Mouse (Mus musculus) stomach, postnatal 0 days (tissue): Measurements from ENCODE around the gene Vgll3. TPM values are rescaled to one million over a fixed set of nuclear protein-coding genes. Genes with fewer than 3 reads are reported as not detected.

ENCODE experiments used
- ATAC-seq: fragments of 200-750 bp; cut with Nextera tagmentation; 2 replicates; pipeline ENCODE4 v1.8.0; 2017; ENCODE audit not compliant: low FRiP score, low TSS enrichment
- DNase-seq: peaks from one replicate; pipeline ENCODE4 v3.0.0-alpha.2; 2016; ENCODE audit warnings: low spot score
- H3K27ac ChIP-seq: fragments of 300-500 bp; sonication (generic); replicated peaks from 2 replicates; pipeline ENCODE4 v1.5.1; 2014; ENCODE audit warnings: mild to moderate bottlenecking, control low read depth
- H3K27me3 ChIP-seq: fragments of 300-500 bp; sonication (generic); 2 replicates; pipeline ENCODE4 v1.6.1; 2014; ENCODE audit warnings: low read length; ENCODE audit not compliant: control insufficient read depth, insufficient read depth
- H3K36me3 ChIP-seq: fragments of 300-500 bp; sonication (generic); 2 replicates; pipeline ENCODE4 v1.6.1; 2014; ENCODE audit warnings: low read length, mixed read lengths; ENCODE audit not compliant: control insufficient read depth, insufficient read depth
- H3K4me1 ChIP-seq: fragments of 300-500 bp; sonication (generic); replicated peaks from 2 replicates; pipeline ENCODE4 v1.6.1; 2014; ENCODE audit warnings: antibody characterized with exemption; ENCODE audit not compliant: control insufficient read depth, insufficient read depth
- H3K4me2 ChIP-seq: fragments of 300-500 bp; sonication (generic); replicated peaks from 2 replicates; pipeline ENCODE4 v1.6.1; 2014; ENCODE audit warnings: low read depth, mild to moderate bottlenecking, control low read depth, moderate library complexity
- H3K4me3 ChIP-seq: fragments of 300-500 bp; sonication (generic); 2 replicates; pipeline ENCODE4 v1.5.1; 2014; ENCODE audit warnings: low read depth, low read length, control low read depth
- H3K9ac ChIP-seq: fragments of 300-500 bp; sonication (generic); 2 replicates; pipeline ENCODE4 v1.6.1; 2014; ENCODE audit warnings: mild to moderate bottlenecking, low read length, control low read depth, mixed read lengths
- H3K9me3 ChIP-seq: fragments of 300-500 bp; sonication (generic); 2 replicates; pipeline ENCODE4 v1.6.1; 2016; ENCODE audit warnings: low read length; ENCODE audit not compliant: control insufficient read depth
- CTCF ChIP-seq: IDR thresholded peaks from 2 replicates; pipeline ENCODE4 v1.5.1; 2016; ENCODE audit warnings: antibody characterized with exemption, low read depth, mild to moderate bottlenecking, moderate library complexity
- EP300 ChIP-seq: optimal IDR thresholded peaks from 2 replicates; pipeline ENCODE3; 2016; ENCODE audit warnings: antibody characterized with exemption
- WGBS: fragments of 180-500 bp; shearing (Covaris S2); extraction: QIAGEN DNeasy Blood & Tissue Kit; methylation state at CpG from one replicate; pipeline ENCODE4 v1.1.7; 2014; 5-methylcytosine and 5-hydroxymethylcytosine counted together
- polyA plus RNA-seq: library from polyadenylated mRNA; unstranded; fragments of >200 nt; fragmentation: Nextera tagmentation; extraction: Ambion mirVana; gene quantifications from 2 replicates; pipeline ENCODE4 v1.2.1, GENCODE M21; 2015

Gene Vgll3
- polyA plus RNA-seq, 1 experiment from 2014 or later = 9.2 TPM

DNA sequence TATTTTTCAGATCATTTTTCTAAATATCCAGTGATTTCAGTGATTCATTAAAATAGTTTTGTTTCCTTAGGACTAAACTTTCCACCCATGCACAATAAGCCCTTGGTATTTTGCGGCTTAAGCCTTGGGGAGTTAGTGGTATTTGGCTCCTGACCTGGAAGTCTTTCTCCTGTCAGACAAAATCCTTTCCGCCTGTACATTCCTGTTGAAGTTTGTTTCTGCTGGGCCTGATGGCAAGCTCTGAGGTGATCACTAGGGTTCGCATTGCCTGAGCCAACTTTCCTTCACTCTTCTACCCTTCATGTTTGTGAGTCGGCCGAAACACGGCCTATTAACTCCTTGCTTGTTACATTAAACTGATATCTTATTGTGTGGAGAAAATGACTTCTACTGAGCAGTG lies 8.7 kb downstream of the Vgll3 start:
- DNase-seq (no peak), ATAC-seq (no peak)
- Histone ChIP-seq H3K27ac (no peak overlapping the region), H3K36me3 (no peaks in the 10 kb centered on the region), H3K9ac (no peak overlapping the region), H3K4me2 (no peak overlapping the region), H3K9me3 (no peaks in the 10 kb centered on the region), H3K27me3 (no peaks in the 10 kb centered on the region), H3K4me3 (no peak overlapping the region), H3K4me1 (no peaks in the 10 kb centered on the region)
- no peak for TF ChIP-seq CTCF
- TF ChIP-seq EP300 = no peak
- WGBS = 61% methylated on average over 6 of the region's 6 CpGs

DNA sequence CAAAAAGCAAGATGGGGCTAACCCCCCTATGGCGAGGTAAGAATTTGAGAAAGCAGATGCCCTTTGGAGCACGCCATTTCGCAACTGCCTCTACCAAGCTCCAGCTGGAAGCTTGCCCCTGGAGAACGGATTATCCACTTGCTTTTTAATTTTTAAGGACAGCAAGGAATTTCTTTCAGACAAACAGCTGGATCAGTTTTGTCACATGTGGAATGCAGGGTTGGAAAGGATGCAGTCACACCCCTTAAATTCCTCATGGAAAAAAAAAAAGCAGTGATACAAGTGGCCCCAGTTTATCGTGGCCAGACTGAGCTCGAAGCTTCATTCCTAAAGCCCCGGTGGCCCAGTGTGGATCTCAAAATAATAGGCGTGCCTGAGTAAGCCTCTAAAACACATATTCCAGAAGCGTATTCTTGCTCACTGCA lies 13.1 kb downstream of the Vgll3 start:
- Histone ChIP-seq H3K4me1 (no peaks in the 10 kb centered on the region), H3K9ac (no peak overlapping the region), H3K4me2 (no peak overlapping the region), H3K27ac (no peak overlapping the region), H3K36me3 (no peaks in the 10 kb centered on the region), H3K4me3 (no peak overlapping the region), H3K27me3 (no peaks in the 10 kb centered on the region), H3K9me3 (no peaks in the 10 kb centered on the region)
- DNase-seq = no peak
- no peak for ATAC-seq
- 64% methylated on average over 9 of the region's 9 CpGs for WGBS
- TF ChIP-seq EP300 (no peak), CTCF (no peak)

DNA sequence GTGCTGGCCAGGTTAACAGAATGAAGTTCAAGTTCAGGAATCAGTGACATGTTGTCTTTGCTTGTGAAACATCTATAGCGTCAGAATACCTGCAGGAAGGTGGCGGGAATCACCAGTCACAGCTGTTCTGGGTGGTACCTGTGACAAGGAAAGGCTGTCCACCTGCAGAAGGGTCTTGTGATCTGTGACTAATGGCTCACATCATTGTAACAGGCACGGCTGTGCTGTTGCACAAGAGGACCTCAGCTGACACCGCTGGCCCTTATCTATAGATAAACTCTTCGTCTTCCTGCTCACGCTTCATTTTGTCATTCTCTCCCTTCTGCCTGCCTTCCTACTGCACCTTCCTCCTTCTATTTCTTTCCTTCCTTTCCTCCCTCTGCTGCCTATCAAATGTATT lies 14.0 kb downstream of the Vgll3 start:
- H3K9ac ChIP-seq = no peak overlapping the region
- no peaks in the 10 kb centered on the region for H3K4me1 ChIP-seq
- no peaks in the 10 kb centered on the region for H3K9me3 ChIP-seq
- TF ChIP-seq CTCF = no peak
- TF ChIP-seq EP300 = no peak
- DNase-seq = no peak
- no peaks in the 10 kb centered on the region for H3K36me3 ChIP-seq
- no peak for ATAC-seq
- no peaks in the 10 kb centered on the region for H3K27me3 ChIP-seq
- no peak overlapping the region for H3K4me3 ChIP-seq
- no peak overlapping the region for H3K4me2 ChIP-seq
- H3K27ac ChIP-seq = no peak overlapping the region
- 78% methylated on average over 6 of the region's 6 CpGs for WGBS

DNA sequence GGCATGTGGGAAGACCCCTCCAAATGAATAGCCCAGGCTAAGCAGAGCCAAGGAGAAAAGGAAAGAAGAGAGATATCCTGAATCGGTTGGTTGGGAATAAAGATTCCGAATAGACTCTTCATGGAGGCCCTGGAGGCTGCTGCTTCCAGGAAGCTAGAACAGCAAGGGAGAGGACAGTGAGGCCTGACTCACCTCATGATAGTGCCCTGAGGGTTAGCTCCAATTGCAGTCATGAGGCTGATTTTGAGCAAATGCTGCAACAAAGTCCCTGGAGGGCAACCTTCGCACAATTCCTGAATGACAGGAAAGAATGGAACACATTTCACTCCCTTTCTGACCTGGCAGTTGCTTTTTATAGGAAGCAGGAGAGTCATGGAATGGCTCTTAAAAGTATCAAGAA lies 19.7 kb downstream of the Vgll3 start:
- Histone ChIP-seq H3K9me3 (no peaks in the 10 kb centered on the region), H3K36me3 (no peaks in the 10 kb centered on the region), H3K9ac (no peak overlapping the region), H3K4me3 (no peak overlapping the region), H3K4me1 (no peaks in the 10 kb centered on the region), H3K4me2 (no peak overlapping the region), H3K27me3 (no peaks in the 10 kb centered on the region), H3K27ac (no peak overlapping the region)
- TF ChIP-seq EP300 (no peak), CTCF (no peak)
- DNase-seq (no peak), ATAC-seq (no peak)
- 78% methylated on average over 3 of the region's 3 CpGs for WGBS

DNA sequence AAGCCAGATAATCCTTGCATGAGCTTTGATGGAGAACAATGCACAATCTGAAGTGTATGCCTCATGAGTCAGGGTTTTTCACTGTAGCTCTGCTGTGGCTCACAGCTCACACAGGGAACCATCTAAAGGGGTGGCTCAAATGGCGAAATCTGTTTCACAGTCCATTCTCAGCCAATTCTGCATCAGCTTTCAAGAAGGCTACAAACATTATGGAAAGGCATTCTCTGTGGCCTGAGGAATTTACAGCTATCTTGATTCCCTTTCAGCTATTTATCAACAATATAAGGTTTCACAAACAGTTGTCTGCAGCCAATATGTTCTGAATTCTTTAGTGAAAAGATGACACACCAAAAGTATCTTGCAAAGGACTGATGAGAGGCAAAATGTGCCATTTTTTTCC lies 35.1 kb downstream of the Vgll3 start:
- H3K27ac ChIP-seq = no peak overlapping the region
- no peaks in the 10 kb centered on the region for H3K9me3 ChIP-seq
- no peaks in the 10 kb centered on the region for H3K27me3 ChIP-seq
- ATAC-seq (no peak), DNase-seq (no peak)
- H3K4me3 ChIP-seq = no peak overlapping the region
- H3K9ac ChIP-seq = no peak overlapping the region
- H3K4me2 ChIP-seq = no peak overlapping the region
- 52% methylated on average over 1 of the region's 1 CpGs for WGBS
- H3K36me3 ChIP-seq = no peaks in the 10 kb centered on the region
- no peaks in the 10 kb centered on the region for H3K4me1 ChIP-seq
- TF ChIP-seq CTCF (no peak), EP300 (no peak)

DNA sequence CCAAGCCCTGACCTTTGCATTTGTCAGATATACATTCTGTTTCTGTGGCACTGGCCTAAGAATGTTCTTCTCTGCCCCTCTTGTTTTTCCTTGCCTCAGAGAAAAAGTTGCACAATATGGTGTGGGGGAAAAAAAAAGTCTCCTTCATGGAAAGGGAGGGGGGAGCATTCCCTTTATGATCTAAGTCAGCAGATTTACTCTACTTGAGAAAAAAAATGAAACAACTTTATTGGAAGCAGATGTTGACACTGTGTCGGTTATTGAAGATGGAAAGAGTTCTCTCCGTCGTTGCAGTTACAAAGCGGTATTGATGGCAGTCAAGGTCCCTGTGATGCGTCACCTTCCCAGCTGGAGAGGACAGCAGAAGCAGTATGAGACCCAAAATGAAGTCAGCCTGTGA lies 49.4 kb downstream of the Vgll3 start:
- H3K27me3 ChIP-seq = no peaks in the 10 kb centered on the region
- H3K4me2 ChIP-seq = no peak overlapping the region
- no peaks in the 10 kb centered on the region for H3K9me3 ChIP-seq
- H3K4me3 ChIP-seq = no peak overlapping the region
- H3K4me1 ChIP-seq = no peaks in the 10 kb centered on the region
- TF ChIP-seq CTCF = no peak
- no peak for TF ChIP-seq EP300
- WGBS = 68% methylated on average over 5 of the region's 5 CpGs
- ATAC-seq (no peak), DNase-seq (no peak)
- H3K9ac ChIP-seq = no peak overlapping the region
- no peak overlapping the region for H3K27ac ChIP-seq
- no peaks in the 10 kb centered on the region for H3K36me3 ChIP-seq
